Mouse (Mus musculus) forebrain, embryonic 11.5 days (tissue): ENCODE results near the gene Rasgrp1. TPM values are rescaled to one million over a fixed set of nuclear protein-coding genes. Genes with fewer than 3 reads are reported as not detected.

ENCODE experiments used
- ATAC-seq: fragments of 200-750 bp; cut with Nextera tagmentation; replicated peaks from 2 replicates; pipeline ENCODE4 v1.8.0; 2017; ENCODE audit warnings: moderate TSS enrichment; ENCODE audit not compliant: low FRiP score
- DNase-seq: peaks from one replicate; pipeline ENCODE4 v3.0.0-alpha.2; 2017; ENCODE audit warnings: low spot score
- H3K27ac ChIP-seq: fragments of 300-500 bp; sonication (generic); 2 replicates; pipeline ENCODE4 v1.5.1; 2014; ENCODE audit warnings: low read depth, low read length
- H3K27me3 ChIP-seq: fragments of 300-500 bp; sonication (generic); 2 replicates; pipeline ENCODE4 v1.6.1; 2014; ENCODE audit warnings: mild to moderate bottlenecking, low read length, mixed read lengths; ENCODE audit not compliant: control insufficient read depth, insufficient read depth
- H3K36me3 ChIP-seq: fragments of 300-500 bp; sonication (generic); 2 replicates; pipeline ENCODE4 v1.6.1; 2014; ENCODE audit warnings: mild to moderate bottlenecking, low read length, moderate library complexity, mixed read lengths; ENCODE audit not compliant: control insufficient read depth, insufficient read depth
- H3K4me1 ChIP-seq: fragments of 300-500 bp; sonication (generic); replicated peaks from 2 replicates; pipeline ENCODE4 v1.6.1; 2014; ENCODE audit warnings: low read length, mixed read lengths; ENCODE audit not compliant: control insufficient read depth, insufficient read depth
- H3K4me2 ChIP-seq: fragments of 300-500 bp; sonication (generic); 2 replicates; pipeline ENCODE4 v1.6.1; 2014; ENCODE audit warnings: low read depth, mild to moderate bottlenecking, low read length, moderate library complexity, mixed read lengths; ENCODE audit not compliant: severe bottlenecking
- H3K4me3 ChIP-seq: fragments of 300-500 bp; sonication (generic); 2 replicates; pipeline ENCODE4 v1.5.1; 2014; ENCODE audit warnings: low read depth, low read length
- H3K9ac ChIP-seq: fragments of 300-500 bp; sonication (generic); 2 replicates; pipeline ENCODE4 v1.6.1; 2014; ENCODE audit warnings: low read length
- H3K9me3 ChIP-seq: fragments of 300-500 bp; sonication (generic); 2 replicates; pipeline ENCODE4 v1.6.1; 2016; ENCODE audit warnings: low read length, mixed read lengths; ENCODE audit not compliant: control insufficient read depth
- WGBS: fragments of 180-500 bp; shearing (Covaris S2); extraction: QIAGEN DNeasy Blood & Tissue Kit; methylation state at CpG from one replicate; pipeline ENCODE4 v1.1.7; 2014; 5-methylcytosine and 5-hydroxymethylcytosine counted together
- polyA plus RNA-seq: library from polyadenylated mRNA; unstranded; fragments of >200 nt; fragmentation: Nextera tagmentation; extraction: Ambion mirVana; gene quantifications from 2 replicates; pipeline ENCODE4 v1.2.1, GENCODE M21; 2014

The Rasgrp1 gene
- polyA plus RNA-seq, 1 experiment from 2014 or later = 11.7 TPM

- WGBS = 57% methylated on average over 3 of the region's 3 CpGs
- no peak for DNase-seq
- H3K4me3 ChIP-seq = no peak overlapping the region
- H3K4me1 ChIP-seq = 0 out of 2 replicates have a peak, but pooled peaks cover 5% of the 10 kb centered on the region
- no peak overlapping the region for H3K4me2 ChIP-seq
- H3K27ac ChIP-seq = no peak overlapping the region
- no peaks in the 10 kb centered on the region for H3K36me3 ChIP-seq
- peaks cover 4% of the 10 kb centered on the region for H3K27me3 ChIP-seq
- H3K9ac ChIP-seq = no peak overlapping the region
- no peaks in the 10 kb centered on the region for H3K9me3 ChIP-seq
- ATAC-seq = no peak
These were observed 4.3 kb downstream of the Rasgrp1 start for GRCm38 (mm10) chr2:117338501-117338900.

DNA sequence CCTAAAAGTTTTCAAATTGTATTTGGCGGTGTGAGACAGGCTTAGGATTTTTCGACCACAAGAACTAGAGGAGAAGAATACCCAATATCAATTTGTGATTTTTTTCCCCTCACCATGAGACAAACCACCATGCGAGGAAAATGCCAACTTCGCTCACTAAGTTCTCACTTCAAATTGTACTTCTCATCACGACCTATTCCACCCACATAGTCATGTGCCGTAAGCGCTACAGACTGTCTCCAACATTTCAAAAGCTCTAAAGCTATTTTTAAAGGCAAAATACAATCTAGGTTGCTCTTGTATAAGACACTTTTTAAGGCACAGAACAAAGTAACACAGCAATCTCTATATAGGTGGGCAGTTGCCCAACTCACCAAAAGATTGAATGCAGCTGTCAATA lies 4.9 kb downstream of the Rasgrp1 start:
- Histone ChIP-seq H3K36me3 (no peaks in the 10 kb centered on the region), H3K9ac (no peak overlapping the region), H3K27me3 (no peaks in the 10 kb centered on the region; the same call in none of the 2 replicates), H3K9me3 (no peaks in the 10 kb centered on the region), H3K4me1 (0 out of 2 replicates have a peak, but pooled peaks cover 3% of the 10 kb centered on the region), H3K27ac (no peak overlapping the region), H3K4me2 (no peak overlapping the region), H3K4me3 (no peak overlapping the region)
- DNase-seq (no peak), ATAC-seq (no peak)
- WGBS = 92% methylated on average over 7 of the region's 7 CpGs

- Histone ChIP-seq H3K4me2 (no peak overlapping the region), H3K9me3 (no peaks in the 10 kb centered on the region), H3K27me3 (no peaks in the 10 kb centered on the region), H3K4me1 (0 out of 2 replicates have a peak, but pooled peaks cover 3% of the 10 kb centered on the region), H3K4me3 (no peak overlapping the region), H3K36me3 (no peaks in the 10 kb centered on the region), H3K27ac (no peak overlapping the region), H3K9ac (no peak overlapping the region)
- ATAC-seq (no peak), DNase-seq (no peak)
- WGBS = 71% methylated on average over 5 of the region's 5 CpGs
These were observed 5.7 kb downstream of the Rasgrp1 start for GRCm38 (mm10) chr2:117336946-117337665.

- DNase-seq (no peak), ATAC-seq (no peak)
- Histone ChIP-seq H3K4me2 (no peak overlapping the region), H3K4me3 (no peak overlapping the region), H3K36me3 (no peaks in the 10 kb centered on the region), H3K27me3 (no peaks in the 10 kb centered on the region), H3K9me3 (no peaks in the 10 kb centered on the region), H3K27ac (no peak overlapping the region), H3K9ac (no peak overlapping the region), H3K4me1 (0 out of 2 replicates have a peak, but pooled peaks cover 3% of the 10 kb centered on the region)
- WGBS = 36% methylated on average over 4 of the region's 4 CpGs
These were observed 7.1 kb downstream of the Rasgrp1 start for GRCm38 (mm10) chr2:117335552-117336188.

- ATAC-seq (0 out of 2 replicates have a peak, but pooled peaks have one; percentile 39), DNase-seq (no peak)
- Histone ChIP-seq H3K9me3 (no peaks in the 10 kb centered on the region), H3K27me3 (no peaks in the 10 kb centered on the region), H3K4me2 (no peak overlapping the region), H3K9ac (no peak overlapping the region), H3K4me3 (no peak overlapping the region), H3K36me3 (no peaks in the 10 kb centered on the region), H3K27ac (no peak overlapping the region), H3K4me1 (0 out of 2 replicates have a peak, but pooled peaks cover 3% of the 10 kb centered on the region)
- WGBS = 54% methylated on average over 5 of the region's 5 CpGs
These were observed 11.2 kb downstream of the Rasgrp1 start for GRCm38 (mm10) chr2:117331634-117332033.

DNA sequence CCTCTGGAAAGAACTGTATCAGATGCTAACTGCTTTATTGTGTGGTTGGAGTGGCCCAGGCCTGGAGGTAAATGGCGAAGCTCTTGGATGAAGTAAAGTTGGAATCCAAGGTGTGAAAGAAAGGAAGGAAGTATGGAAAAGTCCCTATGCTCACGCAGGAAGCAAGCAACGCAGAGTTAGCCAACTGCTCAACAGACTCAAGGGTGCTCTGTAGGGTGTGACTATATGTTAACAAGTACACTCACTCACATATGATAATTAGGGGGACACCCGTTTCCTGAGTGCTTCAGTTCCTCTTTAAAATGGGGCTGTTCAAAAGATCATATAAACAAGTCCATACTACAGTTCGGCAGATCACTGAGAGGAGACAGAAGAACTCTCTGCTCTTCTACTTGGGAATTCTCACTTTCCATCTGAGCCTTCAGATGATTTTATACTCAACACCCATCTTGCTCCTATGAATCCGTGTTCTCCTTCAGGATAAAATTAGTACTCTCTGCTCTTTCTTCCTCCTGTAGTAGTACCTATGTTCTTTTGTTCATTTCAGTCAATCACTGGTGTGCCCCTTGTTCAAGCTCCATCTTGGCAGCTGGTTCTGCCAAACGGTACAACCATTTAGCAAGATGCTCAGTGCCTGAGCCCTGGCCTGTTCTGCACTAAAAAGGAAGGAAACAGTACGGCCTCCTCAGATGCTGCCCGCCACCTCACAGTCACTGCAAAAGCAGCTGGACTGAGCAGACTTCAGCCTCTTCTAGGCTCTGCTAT lies 14.1 kb downstream of the Rasgrp1 start:
- no peak for ATAC-seq
- H3K9ac ChIP-seq = no peak overlapping the region
- H3K36me3 ChIP-seq = no peaks in the 10 kb centered on the region
- no peaks in the 10 kb centered on the region for H3K9me3 ChIP-seq
- H3K27me3 ChIP-seq = no peaks in the 10 kb centered on the region
- H3K4me3 ChIP-seq = no peak overlapping the region
- H3K4me1 ChIP-seq = no peaks in the 10 kb centered on the region
- H3K4me2 ChIP-seq = no peak overlapping the region
- WGBS = 77% methylated on average over 9 of the region's 9 CpGs
- H3K27ac ChIP-seq = no peak overlapping the region
- DNase-seq = no peak

DNA sequence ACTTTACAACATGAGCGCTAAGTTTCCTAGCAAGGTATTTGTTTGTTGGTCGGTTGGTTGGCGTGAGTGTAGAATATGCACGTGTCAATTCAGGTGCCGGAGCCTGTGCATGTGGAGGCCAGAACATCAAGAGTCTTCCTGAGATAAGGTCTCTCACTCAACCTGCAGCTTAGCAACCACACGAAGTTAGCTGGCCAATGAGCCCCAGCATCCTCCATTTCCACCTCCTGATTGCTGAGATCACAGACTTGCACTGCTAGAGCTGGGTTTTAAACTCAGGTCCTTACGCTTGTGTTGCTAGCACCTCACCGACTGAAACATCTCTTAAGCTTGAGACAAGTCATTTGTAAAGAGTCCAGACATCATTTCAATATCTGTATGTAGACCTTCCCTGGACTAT lies 20.4 kb downstream of the Rasgrp1 start:
- Histone ChIP-seq H3K4me1 (no peaks in the 10 kb centered on the region), H3K4me2 (no peak overlapping the region), H3K9me3 (no peaks in the 10 kb centered on the region), H3K36me3 (no peaks in the 10 kb centered on the region), H3K27ac (no peak overlapping the region), H3K4me3 (no peak overlapping the region), H3K27me3 (no peaks in the 10 kb centered on the region), H3K9ac (no peak overlapping the region)
- DNase-seq (no peak), ATAC-seq (no peak)
- 86% methylated on average over 8 of the region's 8 CpGs for WGBS

DNA sequence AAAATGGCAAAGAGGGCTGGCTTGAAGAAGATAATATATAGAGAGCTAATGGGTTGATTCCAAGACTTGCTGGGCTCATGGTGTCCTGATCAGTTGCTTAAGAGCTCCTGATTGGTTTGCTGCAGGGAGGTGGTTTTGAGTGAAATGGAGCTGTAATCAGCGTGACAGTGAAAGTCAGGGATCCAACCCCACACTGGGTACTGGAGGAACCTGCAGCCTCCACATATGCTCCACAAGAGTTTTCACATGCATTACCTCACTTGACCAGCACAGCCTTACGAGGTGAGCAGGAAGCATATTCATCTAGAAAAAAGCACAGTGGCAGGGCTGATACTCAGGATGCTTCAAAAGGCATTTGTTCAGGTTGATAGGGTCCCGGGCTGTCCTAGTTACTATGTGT lies 21.6 kb downstream of the Rasgrp1 start:
- Histone ChIP-seq H3K4me2 (no peak overlapping the region), H3K27me3 (no peaks in the 10 kb centered on the region), H3K9ac (no peak overlapping the region), H3K4me3 (no peak overlapping the region), H3K4me1 (no peaks in the 10 kb centered on the region), H3K9me3 (no peaks in the 10 kb centered on the region), H3K36me3 (no peaks in the 10 kb centered on the region), H3K27ac (no peak overlapping the region)
- DNase-seq = no peak
- no peak for ATAC-seq
- WGBS = 87% methylated on average over 3 of the region's 3 CpGs
